Mouse (Mus musculus): Measurements from ENCODE around the gene Txndc8. TPM values are rescaled to one million over a fixed set of nuclear protein-coding genes. Genes with fewer than 3 reads are reported as not detected.

The Txndc8 gene
- polyA plus RNA-seq, 1 experiment, result not detected

DNA sequence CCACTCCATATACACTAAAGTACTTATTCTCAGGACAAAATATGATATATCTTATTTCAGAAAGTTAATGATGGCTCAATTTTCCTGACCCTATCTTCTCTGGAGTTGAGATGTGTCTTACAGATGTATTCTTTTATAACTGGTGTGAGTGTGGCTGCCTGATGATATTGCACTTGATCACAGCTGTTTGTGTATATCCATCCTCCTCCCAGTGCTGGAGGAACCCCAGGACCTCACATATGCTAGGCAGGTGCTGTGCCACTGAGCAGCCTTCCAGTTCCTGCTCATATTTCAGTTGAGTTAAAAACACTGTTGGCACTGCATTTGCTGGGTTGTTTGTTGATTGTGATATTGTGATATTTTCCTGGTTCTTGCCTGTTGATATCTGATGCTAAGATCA is 38.6 kb downstream of the Txndc8 start:
- Histone ChIP-seq H3K27ac (ENCODE audit: insufficient read depth, low read length) (no peak overlapping the region), H3K27me3 (ENCODE audit: control insufficient read depth, insufficient read depth, low read length) (no peaks in the 10 kb centered on the region), H3K4me1 (ENCODE audit: control insufficient read depth, insufficient read depth, low read length) (no peaks in the 10 kb centered on the region), H3K4me3 (replicated peaks; ENCODE audit: insufficient read depth, low read depth, low read length) (no peak overlapping the region)
- DNase-seq, result no peak
- TF ChIP-seq CTCF (IDR thresholded peaks at IDR 0.05; ENCODE audit: borderline replicate concordance, insufficient read depth, low read depth, low read length) (no peak), POLR2A (IDR thresholded peaks at IDR 0.05; ENCODE audit: borderline replicate concordance, insufficient read depth, low read length) (no peak)

- H3K27me3 ChIP-seq (ENCODE audit: control insufficient read depth, insufficient read depth, low read length), result no peaks in the 10 kb centered on the region
These were observed 41.7 kb downstream of the Txndc8 start for GRCm38 (mm10) chr4:57967195-57967594.

GRCm38 (mm10) chr4:57965516-57965915 is 43.4 kb downstream of the Txndc8 start:
- no peaks in the 10 kb centered on the region for H3K27me3 ChIP-seq (ENCODE audit: control insufficient read depth, insufficient read depth, low read length)
- H3K4me1 ChIP-seq (ENCODE audit: control insufficient read depth, insufficient read depth, low read length), result no peaks in the 10 kb centered on the region
- H3K27ac ChIP-seq (ENCODE audit: insufficient read depth, low read length), result no peak overlapping the region
- WGBS, result 94% methylated on average over 4 of the region's 4 CpGs
- TF ChIP-seq CTCF (IDR thresholded peaks at IDR 0.05; ENCODE audit: borderline replicate concordance, insufficient read depth, low read depth, low read length) (no peak), POLR2A (IDR thresholded peaks at IDR 0.05; ENCODE audit: borderline replicate concordance, insufficient read depth, low read length) (no peak)
- no peak overlapping the region for H3K4me3 ChIP-seq (replicated peaks; ENCODE audit: insufficient read depth, low read depth, low read length)
- DNase-seq, result no peak

More at GRCm38 (mm10) chr4:57967195-57967594, 41.7 kb downstream of the Txndc8 start:
- 79% methylated on average over 3 of the region's 3 CpGs for WGBS
- DNase-seq, result no peak
- no peak for TF ChIP-seq POLR2A (IDR thresholded peaks at IDR 0.05; ENCODE audit: borderline replicate concordance, insufficient read depth, low read length)
- Histone ChIP-seq H3K4me1 (ENCODE audit: control insufficient read depth, insufficient read depth, low read length) (no peaks in the 10 kb centered on the region), H3K4me3 (replicated peaks; ENCODE audit: insufficient read depth, low read depth, low read length) (no peak overlapping the region), H3K27ac (ENCODE audit: insufficient read depth, low read length) (no peak overlapping the region)

DNA sequence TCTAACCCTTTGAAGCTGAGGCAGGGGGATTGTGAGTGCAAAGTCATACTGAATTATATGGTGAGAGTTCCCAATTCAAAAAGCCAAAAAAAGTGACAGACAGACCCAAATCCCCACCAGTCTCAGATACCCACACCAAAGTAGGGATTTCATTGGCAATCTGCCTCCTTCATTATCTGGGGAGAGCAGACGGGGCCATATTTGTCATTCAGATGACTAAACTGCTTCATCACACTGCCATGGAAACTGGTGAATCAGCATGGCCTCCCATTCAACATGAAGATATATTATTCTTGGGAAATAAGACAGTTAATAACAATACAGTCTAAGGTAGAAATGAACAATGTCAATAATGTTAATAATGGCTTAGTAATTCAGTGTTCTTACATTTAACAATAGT is 44.8 kb downstream of the Txndc8 start:
- Histone ChIP-seq H3K4me1 (ENCODE audit: control insufficient read depth, insufficient read depth, low read length) (no peaks in the 10 kb centered on the region), H3K4me3 (replicated peaks; ENCODE audit: insufficient read depth, low read depth, low read length) (no peak overlapping the region), H3K27ac (ENCODE audit: insufficient read depth, low read length) (no peak overlapping the region), H3K27me3 (ENCODE audit: control insufficient read depth, insufficient read depth, low read length) (no peaks in the 10 kb centered on the region)
- no peak for DNase-seq
- 30% methylated on average over 1 of the region's 1 CpGs for WGBS
- TF ChIP-seq CTCF (IDR thresholded peaks at IDR 0.05; ENCODE audit: borderline replicate concordance, insufficient read depth, low read depth, low read length) (no peak), POLR2A (IDR thresholded peaks at IDR 0.05; ENCODE audit: borderline replicate concordance, insufficient read depth, low read length) (no peak)

DNA sequence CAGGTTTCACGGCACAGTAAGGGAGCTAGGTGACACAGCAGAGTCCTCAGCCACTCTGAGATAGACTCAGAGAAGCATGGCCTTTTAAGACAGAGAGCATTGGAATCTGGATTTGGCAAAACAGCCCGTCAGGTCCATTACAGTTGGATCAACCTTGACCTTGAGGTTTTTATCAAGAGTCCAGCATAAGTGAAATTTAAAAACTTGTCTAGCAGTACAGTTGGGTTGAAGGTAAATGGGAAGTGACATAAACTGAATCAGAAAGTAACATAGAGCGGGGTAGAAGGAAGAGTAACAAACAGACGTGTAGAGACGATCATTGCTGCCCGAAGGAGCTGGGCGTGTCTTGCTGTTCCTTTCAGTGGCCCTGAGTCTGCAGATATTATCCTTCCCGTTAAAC is 49.9 kb downstream of the Txndc8 start:
- Histone ChIP-seq H3K27me3 (ENCODE audit: control insufficient read depth, insufficient read depth, low read length) (no peaks in the 10 kb centered on the region), H3K4me1 (ENCODE audit: control insufficient read depth, insufficient read depth, low read length) (no peaks in the 10 kb centered on the region), H3K4me3 (replicated peaks; ENCODE audit: insufficient read depth, low read depth, low read length) (no peak overlapping the region), H3K27ac (ENCODE audit: insufficient read depth, low read length) (no peak overlapping the region)
- TF ChIP-seq CTCF (IDR thresholded peaks at IDR 0.05; ENCODE audit: borderline replicate concordance, insufficient read depth, low read depth, low read length), result no peak
- no peak for TF ChIP-seq POLR2A (IDR thresholded peaks at IDR 0.05; ENCODE audit: borderline replicate concordance, insufficient read depth, low read length)
- DNase-seq, result no peak
- 96% methylated on average over 8 of the region's 8 CpGs for WGBS

DNA sequence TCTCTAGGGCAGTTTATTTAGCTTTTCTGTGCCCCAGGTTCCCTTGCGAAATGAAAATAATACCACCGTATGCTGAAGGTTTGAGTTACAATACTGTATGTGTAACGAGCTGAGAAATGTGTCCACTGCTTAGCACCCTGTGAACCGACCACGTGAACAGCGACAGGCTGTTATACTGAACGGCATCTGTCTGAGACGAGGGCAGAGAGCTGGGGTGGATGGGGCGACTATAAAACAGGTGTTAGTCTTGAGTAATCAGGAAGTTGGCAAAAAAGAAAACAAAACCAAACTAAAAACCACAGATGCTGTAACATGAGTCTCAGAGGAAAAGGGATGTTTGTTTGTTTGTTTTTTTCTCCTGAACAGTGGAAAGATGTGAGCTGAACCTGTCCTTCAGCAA is 50.8 kb downstream of the Txndc8 start:
- H3K27ac ChIP-seq (ENCODE audit: insufficient read depth, low read length), result no peak overlapping the region
- no peaks in the 10 kb centered on the region for H3K27me3 ChIP-seq (ENCODE audit: control insufficient read depth, insufficient read depth, low read length)
- WGBS, result 70% methylated on average over 9 of the region's 9 CpGs
- no peaks in the 10 kb centered on the region for H3K4me1 ChIP-seq (ENCODE audit: control insufficient read depth, insufficient read depth, low read length)
- no peak overlapping the region for H3K4me3 ChIP-seq (replicated peaks; ENCODE audit: insufficient read depth, low read depth, low read length)
- TF ChIP-seq POLR2A (IDR thresholded peaks at IDR 0.05; ENCODE audit: borderline replicate concordance, insufficient read depth, low read length) (no peak), CTCF (IDR thresholded peaks at IDR 0.05; ENCODE audit: borderline replicate concordance, insufficient read depth, low read depth, low read length) (no peak)
- DNase-seq, result no peak

GRCm38 (mm10) chr4:57957200-57958085 is 51.5 kb downstream of the Txndc8 start:
- Histone ChIP-seq H3K27me3 (ENCODE audit: control insufficient read depth, insufficient read depth, low read length) (no peaks in the 10 kb centered on the region), H3K27ac (ENCODE audit: insufficient read depth, low read length) (peak overlapping the region; percentile 78; the same call in 1 of the 2 replicates), H3K4me3 (replicated peaks; ENCODE audit: insufficient read depth, low read depth, low read length) (peak overlapping the region; percentile 96), H3K4me1 (ENCODE audit: control insufficient read depth, insufficient read depth, low read length) (no peaks in the 10 kb centered on the region)
- 32% methylated on average over 11 of the region's 11 CpGs for WGBS
- TF ChIP-seq CTCF (IDR thresholded peaks at IDR 0.05; ENCODE audit: borderline replicate concordance, insufficient read depth, low read depth, low read length) (no peak), POLR2A (IDR thresholded peaks at IDR 0.05; ENCODE audit: borderline replicate concordance, insufficient read depth, low read length) (no peak)
- DNase-seq, result peak; percentile 13 to 20
